ENCODE assay signal across 9 mouse cellular contexts in the genomic region with DNA sequence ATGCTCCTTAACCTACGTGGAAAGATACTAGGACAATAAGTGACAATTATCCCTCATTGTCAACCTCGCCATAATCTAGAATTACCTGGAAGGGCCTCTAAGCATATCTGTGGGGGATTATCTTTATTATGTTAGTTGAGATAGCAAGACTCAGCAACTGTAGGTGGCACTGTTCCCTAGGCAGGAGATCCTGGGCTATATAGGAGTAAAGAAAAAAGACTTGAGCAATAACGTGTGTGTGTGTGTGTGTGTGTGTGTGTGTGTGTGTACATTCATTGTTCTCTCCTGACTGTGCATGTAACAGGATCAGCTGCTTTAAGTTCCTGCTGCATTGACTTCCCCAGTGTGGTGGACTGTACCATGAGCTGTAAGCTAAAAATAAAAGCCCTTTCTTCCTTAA.
DNase-seq lines count a peak whose midpoint lies in the region; ATAC-seq lines count a peak whose summit lies in the region.
"Had no signal": no experiment of that assay in that cellular context is flagged by ENCODE, and none has a peak within 500 bp of the region (broad histone marks: within the 10 kb centered on the region; RNA-seq: fewer than 3 reads in every experiment).

No protein-coding gene starts in this region.

- no peaks in the 10 kb centered on the region for H3K79me2 ChIP-seq in macrophage (ENCODE audit: inconsistent target)

- H3K27ac ChIP-seq in kidney, embryonic 16.5 days (ENCODE audit: low read length): no peak overlapping the region
- H3K27ac ChIP-seq in macrophage: peak overlapping the region; percentile 46
- H3K27ac ChIP-seq in hindbrain, embryonic 16.5 days (ENCODE audit: low read depth, low read length): no peak overlapping the region
- H3K27ac ChIP-seq: limb, embryonic 12.5 days had no signal

- peak; percentile 8 to 31 for DNase-seq in adrenal gland, adult (ENCODE audit: inconsistent age in 2 of 2, low spot score in 1 of 2)
- no peak for DNase-seq in adrenal gland, postnatal 14 days
- peak; percentile 5 for DNase-seq in kidney, postnatal 10 days
- DNase-seq in Muller cell, postnatal 12 days (ENCODE audit: inconsistent ontology term): peak; percentile 16
- DNase-seq in urinary bladder, adult 2 months (ENCODE audit: low spot score): no peak

- no peaks in the 10 kb centered on the region; the same call in 1 of the 2 replicates for H3K27me3 ChIP-seq in kidney, embryonic 16.5 days (ENCODE audit: insufficient read depth, low read length)
- no peaks in the 10 kb centered on the region; the same call in 1 of the 2 replicates for H3K27me3 ChIP-seq in hindbrain, embryonic 16.5 days (replicated peaks; ENCODE audit: control insufficient read depth, insufficient read depth, low read length)

- no peak overlapping the region for H3K9ac ChIP-seq in kidney, embryonic 16.5 days (replicated peaks; ENCODE audit: low read length)
- H3K9ac ChIP-seq in hindbrain, embryonic 16.5 days (ENCODE audit: low read depth, low read length): no peak overlapping the region
- H3K9ac ChIP-seq: limb, embryonic 12.5 days had no signal

- WGBS in kidney, embryonic 16.5 days: 52% methylated on average over 3 of the region's 3 CpGs
- WGBS in macrophage (ENCODE audit: missing documents): 72% methylated on average over 2 of the region's 3 CpGs
- WGBS in hindbrain, embryonic 16.5 days: 68% methylated on average over 3 of the region's 3 CpGs

- ATAC-seq in kidney, embryonic 16.5 days (ENCODE audit: low FRiP score, low TSS enrichment): no peak
- no peak for ATAC-seq in hindbrain, embryonic 16.5 days

- H3K4me1 ChIP-seq in kidney, embryonic 16.5 days (ENCODE audit: insufficient read depth, low read length): no peaks in the 10 kb centered on the region
- H3K4me1 ChIP-seq in hindbrain, embryonic 16.5 days (ENCODE audit: control insufficient read depth, insufficient read depth, low read depth, low read length): no peaks in the 10 kb centered on the region
- H3K4me1 ChIP-seq: limb, embryonic 12.5 days had no signal

- no peak overlapping the region for H3K4me3 ChIP-seq in kidney, embryonic 16.5 days (ENCODE audit: low read length)
- H3K4me3 ChIP-seq in macrophage (ENCODE audit: inconsistent target): no peak overlapping the region
- no peak overlapping the region for H3K4me3 ChIP-seq in hindbrain, embryonic 16.5 days (ENCODE audit: low read length)
- H3K4me3 ChIP-seq: limb, embryonic 12.5 days had no signal

- no peaks in the 10 kb centered on the region for H3K9me3 ChIP-seq in kidney, embryonic 16.5 days (ENCODE audit: low read length)
- no peaks in the 10 kb centered on the region for H3K9me3 ChIP-seq in hindbrain, embryonic 16.5 days (ENCODE audit: control insufficient read depth, low read length)
- H3K9me3 ChIP-seq: limb, embryonic 12.5 days had no signal

- no peak overlapping the region for H3K4me2 ChIP-seq in kidney, embryonic 16.5 days (replicated peaks; ENCODE audit: low read depth, low read length)
- no peak overlapping the region for H3K4me2 ChIP-seq in hindbrain, embryonic 16.5 days (ENCODE audit: low read length)
- H3K4me2 ChIP-seq: limb, embryonic 12.5 days had no signal

- no peaks in the 10 kb centered on the region for H3K36me3 ChIP-seq in kidney, embryonic 16.5 days (ENCODE audit: insufficient read depth, low read length)
- H3K36me3 ChIP-seq in macrophage (ENCODE audit: inconsistent target): no peaks in the 10 kb centered on the region
- no peaks in the 10 kb centered on the region for H3K36me3 ChIP-seq in hindbrain, embryonic 16.5 days (ENCODE audit: control insufficient read depth, insufficient read depth, low read length)
- H3K36me3 ChIP-seq: limb, embryonic 12.5 days had no signal

Comparison
In these comparisons a context has a peak if more than half of its experiments do, and no peak if none do; other contexts are left out.
1. DNase-seq: peak in adrenal gland, adult (2 of 2), kidney, postnatal 10 days (single experiment) and Muller cell, postnatal 12 days (single experiment); none in adrenal gland, postnatal 14 days (single experiment) and urinary bladder, adult 2 months (single experiment).